Mouse (Mus musculus) heart, embryonic 10.5 days (tissue): ENCODE measurements around the gene Them7. TPM values are rescaled to one million over a fixed set of nuclear protein-coding genes. Genes with fewer than 3 reads are reported as not detected.

Experiments
- DNase-seq: peaks from one replicate; pipeline ENCODE4 v3.0.0-alpha.2; 2017; ENCODE audit warnings: low spot score
- H3K27ac ChIP-seq: fragments of 300-500 bp; sonication (generic); 2 replicates; pipeline ENCODE4 v1.5.1; 2016; ENCODE audit warnings: mild to moderate bottlenecking
- H3K27me3 ChIP-seq: fragments of 300-500 bp; sonication (generic); 2 replicates; pipeline ENCODE4 v1.6.1; 2016; ENCODE audit warnings: mild to moderate bottlenecking; ENCODE audit not compliant: poor library complexity, insufficient read depth, severe bottlenecking
- H3K36me3 ChIP-seq: fragments of 300-500 bp; sonication (generic); 2 replicates; pipeline ENCODE4 v1.6.1; 2016; ENCODE audit warnings: mild to moderate bottlenecking, moderate library complexity
- H3K4me1 ChIP-seq: fragments of 300-500 bp; sonication (generic); 2 replicates; pipeline ENCODE4 v1.6.1; 2016; ENCODE audit warnings: mild to moderate bottlenecking
- H3K4me3 ChIP-seq: fragments of 300-500 bp; sonication (generic); 2 replicates; pipeline ENCODE4 v1.5.1; 2016; ENCODE audit warnings: mild to moderate bottlenecking, moderate library complexity
- H3K9me3 ChIP-seq: fragments of 300-500 bp; sonication (generic); 2 replicates; pipeline ENCODE4 v1.6.1; 2016; ENCODE audit warnings: mild to moderate bottlenecking, moderate library complexity
- WGBS: fragments of 180-500 bp; shearing (Covaris S2); methylation state at CpG from one replicate; pipeline ENCODE4 v1.1.7; 2016; 5-methylcytosine and 5-hydroxymethylcytosine counted together
- polyA plus RNA-seq: library from polyadenylated mRNA; unstranded; fragments of >200 nt; fragmentation: Nextera tagmentation; extraction: Ambion mirVana; gene quantifications from 2 replicates; pipeline ENCODE4 v1.2.1, GENCODE M21; 2016

Gene Them7
- polyA plus RNA-seq, 1 experiment from 2014 or later: 2.7 TPM

DNA sequence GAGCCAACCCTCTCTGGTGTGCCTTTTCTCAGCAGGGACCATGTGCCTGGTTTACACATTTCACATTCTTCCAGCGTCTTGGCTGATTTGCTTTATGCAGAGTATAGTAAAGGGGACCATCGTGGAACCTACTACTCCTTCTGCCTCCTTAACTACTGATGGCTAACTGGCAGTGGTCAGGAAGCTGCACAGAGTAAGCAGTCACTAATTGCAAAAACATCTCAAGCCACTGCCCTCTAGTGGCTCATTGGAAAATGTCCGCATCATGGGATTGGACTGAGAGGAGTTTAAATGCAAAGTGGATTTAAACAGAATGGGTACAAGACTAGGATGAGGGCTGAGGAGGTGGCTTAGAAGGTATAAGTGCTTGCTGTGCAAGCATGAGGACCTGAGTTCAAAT lies 14.7 kb downstream of the Them7 start:
- WGBS: 17% methylated on average over 3 of the region's 3 CpGs
- no peak for DNase-seq

DNA sequence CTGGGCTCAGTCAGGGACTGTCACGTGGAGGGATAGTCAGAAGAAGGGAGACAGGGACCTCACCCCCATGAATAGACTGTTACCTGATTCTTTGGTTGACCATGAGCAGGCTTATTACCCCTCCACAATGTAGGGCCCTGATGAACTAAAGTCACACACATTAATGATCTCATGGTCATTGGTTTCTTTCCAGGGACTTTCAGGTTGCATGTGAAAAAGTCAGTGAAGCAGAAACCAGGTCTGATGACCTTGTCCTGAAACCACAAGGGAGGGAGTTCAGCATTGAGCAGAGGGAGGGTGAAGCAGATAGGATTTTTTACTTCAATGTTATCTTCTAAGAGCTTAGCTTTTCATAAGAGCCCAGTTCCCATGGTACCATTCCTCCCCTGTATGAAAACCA lies 16.5 kb downstream of the Them7 start:
- Histone ChIP-seq H3K4me3 (no peak overlapping the region), H3K4me1 (peaks cover 18% of the 10 kb centered on the region; the same call in 1 of the 2 replicates), H3K27me3 (no peaks in the 10 kb centered on the region), H3K9me3 (no peaks in the 10 kb centered on the region), H3K36me3 (no peaks in the 10 kb centered on the region), H3K27ac (no peak overlapping the region)
- WGBS: 55% methylated on average over 1 of the region's 1 CpGs
- no peak for DNase-seq

More for the DNA sequence above, 14.7 kb downstream of the Them7 start:
- Histone ChIP-seq H3K4me3 (no peak overlapping the region), H3K27ac (no peak overlapping the region), H3K9me3 (no peaks in the 10 kb centered on the region), H3K36me3 (no peaks in the 10 kb centered on the region), H3K27me3 (no peaks in the 10 kb centered on the region), H3K4me1 (peaks cover 15% of the 10 kb centered on the region; the same call in 1 of the 2 replicates)

DNA sequence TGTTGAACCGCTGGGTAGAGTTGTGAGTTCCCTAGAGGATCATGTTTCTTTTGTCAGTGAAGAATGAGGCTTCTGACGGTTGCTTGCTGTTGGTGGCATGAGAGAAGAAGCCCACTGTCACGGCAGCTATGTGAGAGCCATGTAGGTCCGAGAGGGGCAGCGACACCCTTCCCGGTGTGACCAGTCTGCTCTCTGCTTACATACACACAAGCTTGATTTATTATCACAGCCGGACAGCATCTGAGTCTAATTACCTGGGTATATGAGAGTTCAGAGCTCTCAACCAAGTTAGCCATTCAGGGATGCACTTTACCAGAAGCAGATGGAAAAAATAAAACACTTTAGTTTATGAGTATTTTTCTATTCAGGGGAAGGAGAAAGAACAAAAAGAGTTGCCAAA lies 18.8 kb downstream of the Them7 start:
- no peaks in the 10 kb centered on the region for H3K9me3 ChIP-seq
- no peaks in the 10 kb centered on the region for H3K36me3 ChIP-seq
- no peaks in the 10 kb centered on the region for H3K27me3 ChIP-seq
- WGBS: 70% methylated on average over 7 of the region's 7 CpGs
- H3K4me3 ChIP-seq: no peak overlapping the region
- DNase-seq: no peak
- 0 out of 2 replicates have a peak, but pooled peaks cover 5% of the 10 kb centered on the region for H3K4me1 ChIP-seq
- no peak overlapping the region for H3K27ac ChIP-seq

DNA sequence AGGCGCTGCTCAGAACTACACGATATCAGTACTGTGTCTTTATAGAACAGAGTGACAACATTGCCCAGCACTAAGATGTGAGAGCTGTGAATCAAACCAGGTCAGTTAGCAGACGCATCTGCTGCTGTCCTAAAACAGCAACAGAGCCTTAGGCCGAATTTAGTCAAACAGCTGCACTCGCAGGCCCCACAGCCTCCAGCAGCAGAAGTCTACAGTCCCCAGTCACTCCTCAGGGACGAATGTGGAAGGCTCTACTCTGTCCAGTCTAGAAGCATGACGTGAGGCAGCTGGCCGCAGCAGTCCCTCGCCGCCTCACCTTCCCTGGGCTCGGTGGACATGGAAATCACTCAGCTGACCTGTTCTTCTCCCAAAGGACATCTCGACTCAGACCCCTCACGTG lies 20.6 kb downstream of the Them7 start:
- no peak overlapping the region for H3K4me3 ChIP-seq
- no peak for DNase-seq
- no peaks in the 10 kb centered on the region for H3K9me3 ChIP-seq
- 61% methylated on average over 13 of the region's 13 CpGs for WGBS
- H3K36me3 ChIP-seq: no peaks in the 10 kb centered on the region
- no peak overlapping the region for H3K27ac ChIP-seq
- H3K4me1 ChIP-seq: 0 out of 2 replicates have a peak, but pooled peaks cover 5% of the 10 kb centered on the region
- no peaks in the 10 kb centered on the region for H3K27me3 ChIP-seq

DNA sequence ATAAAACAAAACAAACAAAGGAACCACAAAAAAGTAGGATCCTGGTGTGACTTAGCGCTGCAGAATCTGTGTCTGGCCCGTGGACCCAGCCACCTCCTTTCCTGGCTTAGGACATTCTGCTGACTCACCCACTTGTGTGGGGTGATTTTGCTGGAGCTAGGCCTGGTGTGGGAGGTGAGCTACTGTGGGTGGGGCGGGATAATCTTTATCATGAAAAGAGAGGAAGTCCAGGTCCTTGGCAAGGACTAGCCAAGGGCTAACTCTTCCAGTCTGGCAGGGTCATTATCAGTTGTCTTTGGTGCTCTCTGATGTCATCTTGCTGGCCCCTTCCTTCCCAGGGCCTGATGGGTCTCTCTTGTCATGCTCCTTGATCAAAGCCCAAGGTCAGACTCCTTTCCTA lies 27.9 kb downstream of the Them7 start:
- Histone ChIP-seq H3K4me3 (no peak overlapping the region), H3K27ac (no peak overlapping the region), H3K36me3 (no peaks in the 10 kb centered on the region), H3K9me3 (no peaks in the 10 kb centered on the region), H3K27me3 (peaks cover 10% of the 10 kb centered on the region; the same call in 1 of the 2 replicates), H3K4me1 (0 out of 2 replicates have a peak, but pooled peaks cover 2% of the 10 kb centered on the region)
- 60% methylated on average over 3 of the region's 3 CpGs for WGBS
- DNase-seq: no peak

DNA sequence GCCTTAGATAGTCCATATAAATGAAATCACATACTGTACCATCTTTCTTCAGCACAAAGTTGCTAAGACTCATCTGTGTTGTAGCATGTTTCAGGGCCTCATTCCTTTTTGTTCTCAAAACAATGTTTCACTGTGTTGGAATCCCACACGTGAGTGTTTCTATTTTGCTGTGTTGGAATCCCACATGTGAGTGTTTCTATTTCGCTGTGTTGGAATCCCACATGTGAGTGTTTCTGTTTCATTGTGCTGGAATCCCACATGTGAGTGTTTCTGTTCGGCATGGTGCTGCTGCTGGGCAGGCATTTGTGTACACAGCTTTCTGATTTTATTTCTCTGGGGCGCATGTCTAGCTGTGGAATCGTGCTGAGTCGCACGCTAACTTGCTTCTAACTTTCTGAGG lies 28.7 kb downstream of the Them7 start:
- 65% methylated on average over 7 of the region's 7 CpGs for WGBS
- Histone ChIP-seq H3K36me3 (no peaks in the 10 kb centered on the region), H3K4me1 (0 out of 2 replicates have a peak, but pooled peaks cover 2% of the 10 kb centered on the region), H3K27me3 (peaks cover 10% of the 10 kb centered on the region; the same call in 1 of the 2 replicates), H3K9me3 (no peaks in the 10 kb centered on the region), H3K4me3 (no peak overlapping the region), H3K27ac (no peak overlapping the region)
- DNase-seq: peak; percentile 81

DNA sequence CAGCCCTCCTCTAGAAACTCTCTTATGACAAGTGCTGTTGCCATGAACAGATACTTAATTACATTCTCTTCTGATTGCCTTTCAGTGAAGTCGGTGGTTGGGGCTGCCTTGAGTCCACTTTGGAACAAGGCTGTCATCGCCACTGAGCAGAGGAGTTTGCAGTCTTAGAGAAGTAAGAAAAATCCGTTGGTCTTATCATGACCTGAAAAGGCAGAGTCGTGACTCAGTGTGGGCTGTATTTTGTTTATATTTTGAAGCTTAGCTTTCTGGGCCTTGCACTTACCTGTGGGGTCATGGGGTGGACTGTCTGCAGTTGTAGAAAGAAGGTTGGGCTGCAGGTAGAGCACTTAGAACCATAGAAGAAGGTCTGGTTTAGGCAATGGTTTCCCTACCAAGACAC lies 31.3 kb downstream of the Them7 start:
- 0 out of 2 replicates have a peak, but pooled peaks cover 2% of the 10 kb centered on the region for H3K4me1 ChIP-seq
- H3K9me3 ChIP-seq: no peaks in the 10 kb centered on the region
- WGBS: 37% methylated on average over 4 of the region's 4 CpGs
- H3K4me3 ChIP-seq: no peak overlapping the region
- H3K36me3 ChIP-seq: no peaks in the 10 kb centered on the region
- peaks cover 14% of the 10 kb centered on the region; the same call in 1 of the 2 replicates for H3K27me3 ChIP-seq
- H3K27ac ChIP-seq: no peak overlapping the region
- no peak for DNase-seq

DNA sequence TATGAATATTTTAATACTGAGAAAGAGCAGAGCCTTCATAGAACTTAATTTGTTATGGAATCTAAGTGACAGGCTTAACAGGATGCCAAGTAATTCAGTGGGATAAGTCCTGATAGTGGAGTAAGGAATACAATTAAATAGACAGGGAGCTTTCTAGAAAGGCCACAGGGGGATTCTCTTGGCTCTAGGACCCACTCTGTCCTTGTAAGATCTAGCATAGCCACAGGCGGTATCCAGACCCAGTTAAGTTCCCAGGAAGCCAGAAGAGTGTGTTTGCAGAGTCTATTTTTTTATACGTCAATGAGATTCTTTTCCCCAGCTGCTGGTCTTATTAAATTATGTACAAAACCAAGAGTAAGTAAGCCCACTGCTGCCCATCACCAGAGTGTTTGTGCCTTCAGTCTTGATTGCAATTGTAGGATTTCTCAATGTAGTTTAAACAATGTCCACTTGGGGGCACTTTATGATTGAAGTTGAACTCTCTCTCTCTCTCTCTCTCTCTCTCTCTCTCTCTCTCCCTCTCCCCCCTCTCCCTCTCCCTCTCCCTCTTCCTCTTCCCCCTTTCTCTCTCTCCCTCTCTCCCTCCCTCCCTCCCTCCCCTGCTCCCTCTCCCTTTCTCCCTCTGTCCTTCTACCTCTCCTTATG lies 32.4 kb downstream of the Them7 start:
- Histone ChIP-seq H3K36me3 (no peaks in the 10 kb centered on the region), H3K9me3 (no peaks in the 10 kb centered on the region), H3K4me3 (no peak overlapping the region), H3K4me1 (0 out of 2 replicates have a peak, but pooled peaks cover 2% of the 10 kb centered on the region), H3K27ac (no peak overlapping the region), H3K27me3 (peaks cover 19% of the 10 kb centered on the region; the same call in 1 of the 2 replicates)
- DNase-seq: no peak
- WGBS: 61% methylated on average over 2 of the region's 2 CpGs

DNA sequence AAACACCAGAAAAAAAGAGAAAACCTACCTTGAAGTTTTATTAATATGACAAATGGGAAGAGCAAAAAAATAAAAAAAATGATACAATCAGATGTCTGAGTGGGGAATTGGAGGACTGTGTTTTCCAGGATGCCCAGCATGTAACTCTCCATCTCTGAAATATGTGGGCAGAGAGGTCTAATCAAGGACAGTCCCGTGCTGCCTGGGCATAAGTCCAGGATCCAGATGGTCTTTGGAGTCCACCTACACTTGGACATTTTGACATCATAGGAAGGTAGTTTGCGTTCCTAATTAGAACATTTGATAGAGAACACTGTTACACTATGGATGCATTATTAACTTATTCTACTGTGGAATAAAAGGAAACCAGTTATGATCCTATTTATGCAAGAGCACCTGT lies 33.3 kb downstream of the Them7 start:
- H3K9me3 ChIP-seq: no peaks in the 10 kb centered on the region
- no peaks in the 10 kb centered on the region for H3K36me3 ChIP-seq
- no peak overlapping the region for H3K27ac ChIP-seq
- peaks cover 19% of the 10 kb centered on the region; the same call in 1 of the 2 replicates for H3K27me3 ChIP-seq
- WGBS: 70% methylated on average over 2 of the region's 2 CpGs
- no peak for DNase-seq
- no peaks in the 10 kb centered on the region for H3K4me1 ChIP-seq
- no peak overlapping the region for H3K4me3 ChIP-seq

DNA sequence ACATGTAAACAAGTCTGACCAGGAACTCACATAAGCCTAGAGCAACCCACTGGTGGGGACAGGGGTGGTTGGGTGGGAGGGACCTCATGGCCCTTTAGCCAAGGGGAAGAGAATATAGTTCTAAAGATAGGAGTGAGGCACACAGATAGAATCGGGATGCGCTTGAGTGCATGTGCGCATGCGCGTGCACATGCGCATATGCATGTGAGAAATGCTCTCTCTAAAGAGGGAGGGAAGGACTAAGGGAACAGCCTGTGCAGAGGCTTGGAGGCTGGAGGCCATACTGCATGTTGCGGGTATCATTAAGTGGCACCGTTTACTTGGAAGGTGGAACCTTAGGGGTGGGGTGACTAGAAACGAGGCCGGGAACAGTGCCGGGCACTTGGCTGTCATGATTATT lies 37.2 kb downstream of the Them7 start:
- Histone ChIP-seq H3K27me3 (peaks cover 9% of the 10 kb centered on the region; the same call in 1 of the 2 replicates), H3K27ac (no peak overlapping the region), H3K36me3 (no peaks in the 10 kb centered on the region), H3K9me3 (no peaks in the 10 kb centered on the region), H3K4me1 (no peaks in the 10 kb centered on the region), H3K4me3 (no peak overlapping the region)
- DNase-seq: no peak
- 92% methylated on average over 11 of the region's 11 CpGs for WGBS

DNA sequence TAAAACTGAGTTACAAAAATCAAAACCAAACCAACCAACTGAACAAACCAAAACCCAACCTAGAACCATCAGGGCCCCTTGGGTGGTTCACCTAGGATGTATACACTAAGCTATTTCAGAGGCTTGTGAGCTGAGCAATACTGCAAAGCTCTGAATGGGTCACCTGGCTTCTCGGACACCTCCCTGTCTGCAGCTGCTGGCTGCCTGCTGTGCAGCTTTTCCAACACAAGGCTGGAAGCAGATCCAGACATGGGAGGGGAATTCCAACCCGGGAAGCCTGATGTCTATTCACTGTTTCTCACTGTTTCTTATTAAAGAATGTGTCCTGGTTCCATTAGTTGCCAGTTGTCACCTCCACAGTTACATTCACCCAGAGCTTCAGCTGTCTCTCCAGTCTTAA lies 39.1 kb downstream of the Them7 start:
- peaks cover 9% of the 10 kb centered on the region; the same call in 1 of the 2 replicates for H3K27me3 ChIP-seq
- no peaks in the 10 kb centered on the region for H3K9me3 ChIP-seq
- WGBS: 33% methylated on average over 2 of the region's 2 CpGs
- no peak overlapping the region for H3K27ac ChIP-seq
- H3K36me3 ChIP-seq: no peaks in the 10 kb centered on the region
- no peak overlapping the region for H3K4me3 ChIP-seq
- no peak for DNase-seq
- no peaks in the 10 kb centered on the region for H3K4me1 ChIP-seq

DNA sequence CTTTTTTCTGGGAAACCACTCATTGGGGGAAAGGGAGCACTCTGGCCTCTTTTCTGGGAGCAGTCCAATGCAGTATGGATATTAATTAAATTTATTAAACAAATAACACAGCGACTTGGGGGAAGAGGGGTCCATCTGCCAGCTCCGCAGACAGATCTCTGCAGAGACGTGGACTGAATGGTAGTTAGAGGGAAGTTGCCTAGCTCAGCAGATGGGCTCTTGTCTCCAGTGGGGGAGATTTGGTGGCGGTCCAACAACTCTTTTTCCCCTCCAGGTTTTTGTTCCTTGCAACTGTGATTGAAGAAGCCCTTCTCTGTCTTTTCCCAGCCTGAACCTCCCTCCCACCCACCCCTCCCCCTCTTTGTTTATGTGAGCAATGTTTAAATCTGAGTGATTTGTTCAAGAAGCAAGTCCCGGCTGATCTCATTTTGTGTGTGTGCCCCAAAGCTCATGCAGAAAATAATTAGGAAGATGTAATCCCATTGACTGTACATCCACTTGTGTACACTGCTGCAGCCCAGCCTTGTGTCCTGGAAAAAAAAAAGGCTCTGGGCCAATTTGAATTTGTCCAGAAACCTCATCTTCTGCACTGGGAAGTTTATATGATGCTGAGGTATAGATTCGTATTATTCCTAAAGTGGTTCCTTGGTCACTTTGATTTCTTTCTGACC lies 58.4 kb downstream of the Them7 start:
- no peak overlapping the region for H3K27ac ChIP-seq
- DNase-seq: no peak
- H3K9me3 ChIP-seq: no peaks in the 10 kb centered on the region
- H3K36me3 ChIP-seq: no peaks in the 10 kb centered on the region
- H3K4me1 ChIP-seq: no peaks in the 10 kb centered on the region
- no peak overlapping the region for H3K4me3 ChIP-seq
- WGBS: 69% methylated on average over 6 of the region's 6 CpGs
- H3K27me3 ChIP-seq: no peaks in the 10 kb centered on the region

DNA sequence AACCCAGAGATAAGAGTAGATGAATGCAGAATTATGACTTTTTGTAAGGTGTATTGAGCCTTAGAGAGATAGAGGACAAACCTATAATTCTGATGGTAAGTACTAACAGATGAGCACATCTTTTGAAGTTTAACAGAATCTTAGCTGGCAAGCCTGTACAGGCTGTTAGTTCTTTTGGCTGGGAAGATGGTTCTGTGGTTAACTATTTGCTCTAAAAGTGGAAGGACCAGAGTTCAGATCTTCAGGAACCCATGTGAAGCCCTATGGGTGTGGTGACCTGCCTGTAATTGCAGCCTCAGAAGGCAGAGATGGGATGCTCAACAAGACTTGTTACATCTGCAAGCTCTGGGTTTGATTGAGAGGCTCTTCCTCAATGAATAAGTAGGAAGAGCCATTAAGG lies 59.7 kb downstream of the Them7 start:
- Histone ChIP-seq H3K27me3 (no peaks in the 10 kb centered on the region), H3K9me3 (no peaks in the 10 kb centered on the region), H3K27ac (no peak overlapping the region), H3K4me3 (no peak overlapping the region), H3K4me1 (no peaks in the 10 kb centered on the region), H3K36me3 (no peaks in the 10 kb centered on the region)
- DNase-seq: no peak
